Mouse (Mus musculus) splenic B cell, adult 2 months (primary cell): ENCODE data around the gene D330020A13Rik.
"Not testable (repeated sequence)": the region's sequence is repeated elsewhere in the genome, so short reads cannot be mapped to it uniquely, and the experiment has no call there.

Experiments used
- DNase-seq: peaks from one replicate; pipeline ENCODE4 v3.0.0-alpha.2; 2011; ENCODE audit warnings: low read depth, low spot score
- H3K27me3 ChIP-seq: 2 replicates; pipeline ENCODE4 v1.6.1; 2012; ENCODE audit warnings: mild to moderate bottlenecking, low read length, moderate library complexity, mixed read lengths; ENCODE audit not compliant: control insufficient read depth, poor library complexity, insufficient read depth, severe bottlenecking
- H3K36me3 ChIP-seq: 2 replicates; pipeline ENCODE4 v1.6.1; 2012; ENCODE audit warnings: mild to moderate bottlenecking, low read length, moderate library complexity, mixed read lengths; ENCODE audit not compliant: control insufficient read depth, poor library complexity, insufficient read depth, severe bottlenecking

D330020A13Rik gene

GRCm38 (mm10) chr6:120275301-120275700 lies 18.9 kb upstream of the D330020A13Rik start:
- Histone ChIP-seq H3K36me3 (no peaks in the 10 kb centered on the region), H3K27me3 (no peaks in the 10 kb centered on the region)
- DNase-seq: no peak

GRCm38 (mm10) chr6:120276874-120277449 lies 17.2 kb upstream of the D330020A13Rik start:
- Histone ChIP-seq H3K27me3 (no peaks in the 10 kb centered on the region), H3K36me3 (no peaks in the 10 kb centered on the region)
- no peak for DNase-seq

- no peak for DNase-seq
- Histone ChIP-seq H3K27me3 (no peaks in the 10 kb centered on the region), H3K36me3 (no peaks in the 10 kb centered on the region)
Observed at GRCm38 (mm10) chr6:120287279-120287678, 6.9 kb upstream of the D330020A13Rik start.

GRCm38 (mm10) chr6:120288541-120288940 lies 5.6 kb upstream of the D330020A13Rik start:
- Histone ChIP-seq H3K27me3 (no peaks in the 10 kb centered on the region), H3K36me3 (no peaks in the 10 kb centered on the region)
- DNase-seq: no peak

DNA sequence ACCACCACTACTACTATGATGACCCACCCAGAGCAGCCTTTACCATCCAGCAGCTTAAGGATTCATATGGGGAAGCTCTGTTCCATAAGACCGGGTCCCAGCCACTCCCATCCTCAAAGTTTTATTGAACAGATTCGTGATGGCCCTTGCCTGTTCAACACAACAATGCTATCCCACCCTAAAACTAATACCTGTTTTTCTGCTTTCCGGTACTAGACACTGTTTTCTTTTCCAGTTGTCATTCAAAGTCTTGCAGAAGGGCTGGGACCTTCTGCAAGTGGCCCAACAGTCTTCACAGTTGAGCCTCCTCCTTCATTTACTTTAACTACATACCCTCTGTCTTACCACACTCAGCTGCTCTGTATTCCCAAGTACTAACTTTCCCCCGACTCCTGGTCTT lies 4.7 kb upstream of the D330020A13Rik start:
- H3K36me3 ChIP-seq: no peaks in the 10 kb centered on the region

GRCm38 (mm10) chr6:120291396-120292009 lies 2.7 kb upstream of the D330020A13Rik start:
- DNase-seq: no peak
- H3K27me3 ChIP-seq: no peaks in the 10 kb centered on the region

More for the DNA sequence above, 4.7 kb upstream of the D330020A13Rik start:
- no peak for DNase-seq
- no peaks in the 10 kb centered on the region for H3K27me3 ChIP-seq

GRCm38 (mm10) chr6:120294785-120295133 lies 595 bp downstream of the D330020A13Rik start:
- Histone ChIP-seq H3K36me3 (no peaks in the 10 kb centered on the region), H3K27me3 (no peaks in the 10 kb centered on the region)
- DNase-seq: peak; percentile 10

More at GRCm38 (mm10) chr6:120291396-120292009, 2.7 kb upstream of the D330020A13Rik start:
- H3K36me3 ChIP-seq: no peaks in the 10 kb centered on the region

DNA sequence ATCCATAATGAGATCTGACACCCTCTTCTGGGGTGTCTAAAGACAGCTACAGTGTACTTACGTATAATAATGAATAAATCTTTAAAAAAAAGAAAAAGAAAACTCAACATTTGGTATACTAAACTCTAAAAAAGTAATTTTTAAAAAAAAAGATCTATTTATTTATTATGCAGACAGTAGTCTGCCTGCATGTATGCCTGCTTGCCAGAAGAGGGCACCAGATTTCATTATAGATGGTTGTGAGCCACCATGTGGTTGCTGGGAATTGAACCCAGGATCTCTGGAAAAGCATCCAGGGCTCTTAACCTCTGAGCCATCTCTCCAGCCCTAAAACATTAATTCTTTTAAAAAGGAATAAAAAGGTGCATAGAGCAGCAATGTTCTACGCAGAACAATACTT lies 2.4 kb downstream of the D330020A13Rik start:
- not testable (repeated sequence) for H3K27me3 ChIP-seq, DNase-seq, H3K36me3 ChIP-seq

DNA sequence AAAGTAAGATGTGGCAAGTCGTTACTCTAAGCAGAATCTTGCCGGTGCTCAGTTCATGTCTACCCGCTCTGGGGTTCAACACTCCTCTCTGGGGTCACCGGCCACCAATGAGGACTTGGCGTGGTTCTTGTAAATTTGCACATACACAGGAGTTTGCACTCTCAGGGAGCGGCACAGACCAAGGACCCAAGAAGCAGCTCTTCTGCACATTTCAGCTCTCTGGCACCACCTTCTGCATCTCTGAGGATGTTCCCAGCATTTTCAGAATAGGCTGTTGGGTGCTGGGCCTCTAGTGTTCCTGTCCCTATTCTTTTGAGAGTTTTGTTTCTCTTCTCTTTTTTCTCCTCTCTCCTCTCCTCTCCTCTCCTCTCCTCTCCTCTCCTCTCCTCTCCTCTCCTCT lies 7.0 kb downstream of the D330020A13Rik start:
- H3K27me3 ChIP-seq: no peaks in the 10 kb centered on the region
- no peaks in the 10 kb centered on the region for H3K36me3 ChIP-seq
- DNase-seq: peak; percentile 17

DNA sequence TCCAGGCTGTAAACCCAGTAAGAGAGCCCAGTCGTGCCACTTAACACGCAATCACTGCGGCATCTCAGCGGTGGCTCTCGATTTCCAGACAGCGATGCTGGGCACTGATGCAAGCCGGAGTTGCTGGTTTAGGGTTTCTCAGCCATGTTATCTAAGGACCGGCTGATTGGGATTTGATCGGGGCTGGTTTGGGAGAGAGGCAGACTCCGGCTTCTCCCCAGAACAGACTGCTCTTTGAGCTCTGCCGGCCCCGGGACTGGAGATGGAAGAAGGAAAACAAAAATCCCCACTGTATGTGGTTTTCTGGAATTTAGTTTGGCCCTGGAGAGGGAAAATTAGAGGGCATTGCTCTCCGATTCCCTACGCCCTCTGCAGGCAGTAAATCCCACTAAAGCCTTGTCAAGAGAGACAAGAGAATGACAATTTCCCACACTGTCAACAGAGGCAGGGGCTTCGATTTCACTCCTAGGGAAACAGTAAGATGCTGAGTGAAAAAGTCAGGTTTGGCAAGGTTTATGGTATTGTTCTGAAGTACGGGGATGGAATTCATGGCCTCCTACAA lies 8.7 kb downstream of the D330020A13Rik start:
- Histone ChIP-seq H3K27me3 (no peaks in the 10 kb centered on the region), H3K36me3 (no peaks in the 10 kb centered on the region)
- DNase-seq: no peak

DNA sequence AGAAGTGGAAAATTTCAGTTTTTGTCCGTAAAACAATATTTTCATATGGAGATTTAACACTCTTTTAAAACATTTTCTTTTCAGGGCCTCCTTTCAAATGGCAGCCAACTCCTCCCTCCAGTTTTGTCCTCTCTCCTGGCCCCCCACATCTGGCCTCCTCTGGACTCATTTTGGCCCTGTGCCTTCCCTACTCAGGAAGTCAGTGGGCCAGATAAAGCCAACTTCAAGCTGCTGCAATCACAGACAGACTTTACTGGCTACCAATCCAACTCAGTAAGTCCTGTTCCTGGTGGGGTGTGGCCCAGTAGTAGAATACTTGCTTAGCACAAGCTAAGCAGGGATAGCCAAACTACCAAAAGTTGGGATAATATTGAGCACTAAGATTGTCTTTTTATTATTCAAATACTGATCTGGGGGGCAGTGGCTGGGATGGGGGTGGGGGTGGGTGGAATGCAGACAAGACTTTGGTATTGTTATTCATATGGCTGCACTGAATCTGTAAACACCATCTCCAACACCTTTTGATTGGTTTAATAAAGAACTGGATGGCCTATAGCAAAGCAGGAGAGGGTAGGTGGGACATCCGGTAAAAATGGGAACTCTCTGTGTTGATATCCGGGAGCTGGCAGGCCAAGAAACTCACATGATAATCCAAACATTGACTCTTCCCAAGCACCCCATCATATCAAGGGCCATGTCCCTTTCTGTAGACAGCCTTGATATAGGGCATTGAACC lies 12.9 kb downstream of the D330020A13Rik start:
- H3K36me3 ChIP-seq: no peaks in the 10 kb centered on the region
- no peak for DNase-seq
- H3K27me3 ChIP-seq: no peaks in the 10 kb centered on the region

DNA sequence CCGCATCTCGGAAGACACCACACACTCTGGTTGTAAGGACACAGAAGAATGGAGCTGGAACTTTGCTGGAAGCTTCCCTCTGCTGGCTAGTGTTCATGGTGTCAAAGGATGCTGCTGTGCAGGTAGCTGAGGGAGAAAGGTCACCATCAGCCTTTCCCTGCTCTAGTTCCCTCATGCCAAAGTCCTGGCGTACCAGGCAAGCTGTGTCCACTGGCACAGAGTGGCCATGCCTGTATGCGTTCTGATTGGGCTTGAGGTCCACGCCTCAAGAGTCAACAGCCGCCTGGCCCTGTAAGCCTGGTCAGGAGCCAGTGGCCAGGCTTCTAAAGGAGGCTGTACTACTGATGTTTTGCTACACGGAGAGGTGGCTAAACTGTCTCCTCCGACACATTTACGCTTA lies 15.2 kb downstream of the D330020A13Rik start:
- no peak for DNase-seq
- Histone ChIP-seq H3K27me3 (no peaks in the 10 kb centered on the region), H3K36me3 (no peaks in the 10 kb centered on the region)

DNA sequence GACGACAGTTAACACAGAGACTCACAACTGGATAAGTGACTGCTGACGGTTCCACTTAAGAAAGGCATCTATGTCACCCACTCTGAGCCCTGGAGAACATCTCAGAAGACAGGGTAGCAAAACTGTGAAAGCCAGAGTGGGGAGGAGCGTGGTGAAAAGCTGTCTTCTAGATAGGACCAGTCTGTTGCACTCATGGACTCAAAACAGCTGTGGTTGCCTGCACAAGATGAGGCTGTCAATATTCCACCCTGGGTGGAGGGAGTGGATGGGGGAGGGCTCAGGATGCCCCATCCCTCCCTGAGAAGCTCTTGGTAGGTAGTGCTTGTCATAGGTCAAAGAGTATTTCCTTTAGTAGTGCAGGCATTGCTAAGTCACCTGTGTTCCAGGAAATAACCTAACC lies 15.6 kb downstream of the D330020A13Rik start:
- Histone ChIP-seq H3K36me3 (no peaks in the 10 kb centered on the region), H3K27me3 (no peaks in the 10 kb centered on the region)
- DNase-seq: no peak

DNA sequence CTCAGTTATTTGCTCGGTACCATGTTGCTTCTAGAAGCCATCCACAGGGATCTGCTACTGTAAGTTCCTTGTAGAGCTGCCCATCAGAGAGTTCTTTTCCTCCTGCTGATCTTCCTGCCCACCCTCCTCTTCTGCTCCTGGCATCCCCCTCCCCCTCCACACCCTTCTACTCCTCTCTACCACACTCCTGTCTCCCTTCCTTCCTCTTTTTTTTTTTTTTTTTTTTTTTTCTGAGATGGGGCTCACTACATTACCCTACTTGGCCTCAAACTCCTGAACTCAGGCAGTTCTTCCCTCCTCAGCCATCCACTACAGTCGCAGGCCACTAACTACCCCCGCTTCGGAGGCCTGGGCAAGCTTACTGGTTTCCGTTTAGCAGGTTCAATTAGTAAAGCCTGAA lies 18.3 kb downstream of the D330020A13Rik start:
- Histone ChIP-seq H3K27me3 (no peaks in the 10 kb centered on the region), H3K36me3 (no peaks in the 10 kb centered on the region)
- DNase-seq: no peak

DNA sequence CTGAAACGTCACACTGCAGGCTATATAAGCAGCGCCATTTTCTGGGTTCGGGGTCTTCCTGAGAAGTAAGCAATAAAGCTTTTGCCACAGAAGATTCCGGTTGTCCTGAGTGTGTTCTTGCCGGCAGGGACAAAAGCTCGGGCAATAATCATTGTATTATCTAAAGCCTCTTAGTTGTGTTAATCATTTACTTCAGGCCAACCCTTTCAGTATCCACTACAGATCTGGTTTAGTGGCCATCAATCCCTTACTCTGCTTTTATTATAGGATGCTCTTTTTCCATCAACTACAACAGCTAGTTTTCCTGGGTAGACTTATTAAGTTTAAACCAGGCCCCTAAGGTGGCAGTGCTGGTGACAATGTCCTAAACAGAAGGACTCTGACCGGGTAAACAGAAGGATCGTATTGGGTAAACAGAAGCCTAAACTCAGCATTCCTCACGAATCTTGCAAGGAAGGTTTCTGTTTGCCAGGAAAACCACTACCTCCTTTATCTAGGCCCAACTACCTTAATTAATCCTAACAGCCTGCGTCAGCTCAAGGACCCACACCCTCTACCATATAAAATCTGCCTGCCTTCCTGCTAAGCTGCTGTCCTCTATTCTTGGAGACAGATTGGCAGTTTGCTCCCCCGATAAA lies 24.3 kb downstream of the D330020A13Rik start:
- Histone ChIP-seq H3K27me3 (no peaks in the 10 kb centered on the region), H3K36me3 (no peaks in the 10 kb centered on the region)
- DNase-seq: no peak
